Mouse (Mus musculus) limb, embryonic 15.5 days (tissue): ENCODE measurements at regions not wholly inside any gene's neighbourhood (a gene's known extent, or its start where the extent isn't known, plus 50 kb on each side); places are given as distances from the start of the nearest gene placed in this dataset.

Experiments
- ATAC-seq: fragments of 200-750 bp; cut with Nextera tagmentation; 2 replicates; pipeline ENCODE4 v1.8.0; 2017; ENCODE audit warnings: low read depth, moderate TSS enrichment; ENCODE audit not compliant: insufficient number of reproducible peaks, low FRiP score, low TSS enrichment
- H3K27ac ChIP-seq: fragments of 300-500 bp; sonication (generic); 2 replicates; pipeline ENCODE4 v1.5.1; 2015; ENCODE audit warnings: moderate library complexity, mild to moderate bottlenecking, inconsistent platforms
- H3K27me3 ChIP-seq: fragments of 300-500 bp; sonication (generic); 2 replicates; pipeline ENCODE4 v1.6.1; 2015; ENCODE audit warnings: inconsistent platforms
- H3K36me3 ChIP-seq: fragments of 300-500 bp; sonication (generic); 2 replicates; pipeline ENCODE4 v1.6.1; 2015; ENCODE audit warnings: inconsistent platforms
- H3K4me1 ChIP-seq: fragments of 300-500 bp; sonication (generic); 2 replicates; pipeline ENCODE4 v1.6.1; 2015; ENCODE audit warnings: inconsistent platforms
- H3K4me2 ChIP-seq: fragments of 300-500 bp; sonication (generic); 2 replicates; pipeline ENCODE4 v1.6.1; 2015; ENCODE audit warnings: mild to moderate bottlenecking, inconsistent platforms
- H3K4me3 ChIP-seq: fragments of 300-500 bp; sonication (generic); 2 replicates; pipeline ENCODE4 v1.5.1; 2015; ENCODE audit warnings: mild to moderate bottlenecking, inconsistent platforms
- H3K9ac ChIP-seq: fragments of 300-500 bp; sonication (generic); 2 replicates; pipeline ENCODE4 v1.6.1; 2015; ENCODE audit warnings: inconsistent platforms
- H3K9me3 ChIP-seq: fragments of 300-500 bp; sonication (generic); 2 replicates; pipeline ENCODE4 v1.6.1; 2016; ENCODE audit warnings: inconsistent platforms
- WGBS: fragments of 180-500 bp; shearing (Covaris S2); methylation state at CpG from one replicate; pipeline ENCODE4 v1.1.7; 2015; 5-methylcytosine and 5-hydroxymethylcytosine counted together

GRCm38 (mm10) chr15:56496355-56496754, 981.1 kb downstream of the Slc22a22 start:
- H3K9me3 ChIP-seq, result no peaks in the 10 kb centered on the region
- no peak overlapping the region for H3K27ac ChIP-seq
- no peaks in the 10 kb centered on the region for H3K36me3 ChIP-seq
- WGBS, result 78% methylated on average over 2 of the region's 2 CpGs
- H3K4me2 ChIP-seq, result no peak overlapping the region
- no peak overlapping the region for H3K4me3 ChIP-seq
- H3K27me3 ChIP-seq, result no peaks in the 10 kb centered on the region
- ATAC-seq, result no peak
- no peaks in the 10 kb centered on the region for H3K4me1 ChIP-seq
- H3K9ac ChIP-seq, result no peak overlapping the region

- Histone ChIP-seq H3K27me3 (no peaks in the 10 kb centered on the region), H3K4me3 (no peak overlapping the region), H3K27ac (no peak overlapping the region), H3K36me3 (no peaks in the 10 kb centered on the region), H3K9me3 (no peaks in the 10 kb centered on the region), H3K9ac (no peak overlapping the region), H3K4me1 (no peaks in the 10 kb centered on the region), H3K4me2 (no peak overlapping the region)
- ATAC-seq, result no peak
- 85% methylated on average over 3 of the region's 3 CpGs for WGBS
Measured at GRCm38 (mm10) chr15:56485931-56486330, 991.5 kb downstream of the Slc22a22 start.

- Histone ChIP-seq H3K4me3 (no peak overlapping the region), H3K4me2 (no peak overlapping the region), H3K27me3 (no peaks in the 10 kb centered on the region), H3K27ac (no peak overlapping the region), H3K4me1 (no peaks in the 10 kb centered on the region), H3K9ac (no peak overlapping the region), H3K9me3 (no peaks in the 10 kb centered on the region), H3K36me3 (no peaks in the 10 kb centered on the region)
- 67% methylated on average over 3 of the region's 3 CpGs for WGBS
- no peak for ATAC-seq
Measured at GRCm38 (mm10) chr15:56484693-56485092, 992.7 kb downstream of the Slc22a22 start.

- H3K36me3 ChIP-seq, result no peaks in the 10 kb centered on the region
- no peaks in the 10 kb centered on the region for H3K9me3 ChIP-seq
- no peaks in the 10 kb centered on the region for H3K27me3 ChIP-seq
- no peak for ATAC-seq
- no peak overlapping the region for H3K4me2 ChIP-seq
- H3K4me1 ChIP-seq, result no peaks in the 10 kb centered on the region
- no peak overlapping the region for H3K9ac ChIP-seq
- no peak overlapping the region for H3K27ac ChIP-seq
- no peak overlapping the region for H3K4me3 ChIP-seq
Measured at GRCm38 (mm10) chr15:56479682-56480081, 997.7 kb downstream of the Slc22a22 start.

- H3K4me1 ChIP-seq, result no peaks in the 10 kb centered on the region
- WGBS, result 45% methylated on average over 3 of the region's 3 CpGs
- H3K4me3 ChIP-seq, result no peak overlapping the region
- H3K9me3 ChIP-seq, result no peaks in the 10 kb centered on the region
- no peak overlapping the region for H3K27ac ChIP-seq
- H3K9ac ChIP-seq, result no peak overlapping the region
- no peaks in the 10 kb centered on the region for H3K27me3 ChIP-seq
- no peak overlapping the region for H3K4me2 ChIP-seq
- no peaks in the 10 kb centered on the region for H3K36me3 ChIP-seq
- no peak for ATAC-seq
Measured at GRCm38 (mm10) chr15:56479015-56479414, 998.4 kb downstream of the Slc22a22 start.

- H3K27me3 ChIP-seq, result no peaks in the 10 kb centered on the region
- H3K4me3 ChIP-seq, result no peak overlapping the region
- WGBS, result 85% methylated on average over 1 of the region's 1 CpGs
- ATAC-seq, result no peak
- no peaks in the 10 kb centered on the region for H3K36me3 ChIP-seq
- no peaks in the 10 kb centered on the region for H3K4me1 ChIP-seq
- H3K4me2 ChIP-seq, result no peak overlapping the region
- no peak overlapping the region for H3K27ac ChIP-seq
- H3K9ac ChIP-seq, result no peak overlapping the region
- H3K9me3 ChIP-seq, result no peaks in the 10 kb centered on the region
Measured at GRCm38 (mm10) chr15:56473679-56474078, 1003.7 kb downstream of the Slc22a22 start.

GRCm38 (mm10) chr15:56451881-56452280, 1025.5 kb downstream of the Slc22a22 start:
- H3K36me3 ChIP-seq, result no peaks in the 10 kb centered on the region
- no peaks in the 10 kb centered on the region for H3K9me3 ChIP-seq
- no peaks in the 10 kb centered on the region for H3K27me3 ChIP-seq
- no peaks in the 10 kb centered on the region for H3K4me1 ChIP-seq
- H3K4me2 ChIP-seq, result no peak overlapping the region
- no peak overlapping the region for H3K27ac ChIP-seq
- H3K9ac ChIP-seq, result no peak overlapping the region
- H3K4me3 ChIP-seq, result no peak overlapping the region
- 80% methylated on average over 4 of the region's 4 CpGs for WGBS
- ATAC-seq, result no peak

- no peaks in the 10 kb centered on the region for H3K36me3 ChIP-seq
- no peak overlapping the region for H3K4me2 ChIP-seq
- no peaks in the 10 kb centered on the region for H3K9me3 ChIP-seq
- no peak for ATAC-seq
- H3K9ac ChIP-seq, result no peak overlapping the region
- H3K4me1 ChIP-seq, result no peaks in the 10 kb centered on the region
- H3K27me3 ChIP-seq, result no peaks in the 10 kb centered on the region
- WGBS, result 63% methylated on average over 10 of the region's 10 CpGs
- H3K4me3 ChIP-seq, result no peak overlapping the region
- H3K27ac ChIP-seq, result no peak overlapping the region
Measured at GRCm38 (mm10) chr15:56448015-56448645, 1029.3 kb downstream of the Slc22a22 start.

- H3K4me3 ChIP-seq, result no peak overlapping the region
- H3K9me3 ChIP-seq, result no peaks in the 10 kb centered on the region
- WGBS, result 68% methylated on average over 4 of the region's 4 CpGs
- H3K4me1 ChIP-seq, result no peaks in the 10 kb centered on the region
- no peak overlapping the region for H3K4me2 ChIP-seq
- H3K9ac ChIP-seq, result no peak overlapping the region
- no peak overlapping the region for H3K27ac ChIP-seq
- H3K27me3 ChIP-seq, result no peaks in the 10 kb centered on the region
- no peak for ATAC-seq
- H3K36me3 ChIP-seq, result no peaks in the 10 kb centered on the region
Measured at GRCm38 (mm10) chr15:56440171-56440570, 1037.3 kb downstream of the Slc22a22 start.

GRCm38 (mm10) chr15:56438370-56438769, 1039.1 kb downstream of the Slc22a22 start:
- Histone ChIP-seq H3K9me3 (no peaks in the 10 kb centered on the region), H3K27me3 (no peaks in the 10 kb centered on the region), H3K36me3 (no peaks in the 10 kb centered on the region), H3K27ac (no peak overlapping the region), H3K9ac (no peak overlapping the region), H3K4me2 (no peak overlapping the region), H3K4me1 (no peaks in the 10 kb centered on the region), H3K4me3 (no peak overlapping the region)
- WGBS, result 63% methylated on average over 2 of the region's 2 CpGs
- ATAC-seq, result no peak

GRCm38 (mm10) chr15:56436131-56436530, 1041.3 kb downstream of the Slc22a22 start:
- Histone ChIP-seq H3K4me1 (no peaks in the 10 kb centered on the region), H3K27me3 (no peaks in the 10 kb centered on the region), H3K36me3 (no peaks in the 10 kb centered on the region), H3K9ac (no peak overlapping the region), H3K4me3 (no peak overlapping the region), H3K9me3 (no peaks in the 10 kb centered on the region), H3K4me2 (no peak overlapping the region), H3K27ac (no peak overlapping the region)
- no peak for ATAC-seq
- WGBS, result 47% methylated on average over 6 of the region's 6 CpGs

- no peak for ATAC-seq
- no peaks in the 10 kb centered on the region for H3K4me1 ChIP-seq
- no peak overlapping the region for H3K4me2 ChIP-seq
- H3K4me3 ChIP-seq, result no peak overlapping the region
- no peaks in the 10 kb centered on the region for H3K9me3 ChIP-seq
- no peak overlapping the region for H3K27ac ChIP-seq
- no peak overlapping the region for H3K9ac ChIP-seq
- no peaks in the 10 kb centered on the region for H3K27me3 ChIP-seq
- H3K36me3 ChIP-seq, result no peaks in the 10 kb centered on the region
- 12% methylated on average over 4 of the region's 4 CpGs for WGBS
Measured at GRCm38 (mm10) chr15:56425986-56426385, 1051.4 kb downstream of the Slc22a22 start.

- 61% methylated on average over 1 of the region's 1 CpGs for WGBS
- no peak overlapping the region for H3K27ac ChIP-seq
- H3K4me3 ChIP-seq, result no peak overlapping the region
- no peaks in the 10 kb centered on the region for H3K27me3 ChIP-seq
- H3K9ac ChIP-seq, result no peak overlapping the region
- no peaks in the 10 kb centered on the region for H3K9me3 ChIP-seq
- H3K36me3 ChIP-seq, result no peaks in the 10 kb centered on the region
- H3K4me2 ChIP-seq, result no peak overlapping the region
- no peak for ATAC-seq
- H3K4me1 ChIP-seq, result no peaks in the 10 kb centered on the region
Measured at GRCm38 (mm10) chr15:56420681-56421080, 1056.7 kb downstream of the Slc22a22 start.
